Mouse (Mus musculus) heart, adult 2 months (tissue): ENCODE measurements around the gene Bod1l. TPM values are rescaled to one million over a fixed set of nuclear protein-coding genes. Genes with fewer than 3 reads are reported as not detected.

ENCODE experiments used
- DNase-seq, 2 experiments: peaks; one replicate each; pipeline ENCODE4 v3.0.0; 2021
- H3K27ac ChIP-seq: fragments of 200-600 bp; 2 replicates; pipeline ENCODE4 v1.8.1; 2022
- H3K27me3 ChIP-seq: fragments of 200-500 bp; 2 replicates; pipeline ENCODE4 v1.6.1; 2012; ENCODE audit warnings: mild to moderate bottlenecking, low read length, inconsistent platforms, mixed read lengths; ENCODE audit not compliant: control insufficient read depth, insufficient read depth
- H3K36me3 ChIP-seq: fragments of 200-500 bp; 2 replicates; pipeline ENCODE4 v1.6.1; 2012; ENCODE audit warnings: low read length, inconsistent platforms; ENCODE audit not compliant: control insufficient read depth, insufficient read depth
- H3K4me1 ChIP-seq: fragments of 200-500 bp; 2 replicates; pipeline ENCODE4 v1.6.1; 2011; ENCODE audit warnings: low read length; ENCODE audit not compliant: control insufficient read depth, insufficient read depth
- H3K4me3 ChIP-seq: fragments of 200-600 bp; 2 replicates; pipeline ENCODE4 v1.8.1; 2022
- H3K79me2 ChIP-seq: fragments of 200-500 bp; replicated peaks from 2 replicates; pipeline ENCODE4 v1.6.1; 2012; ENCODE audit warnings: mild to moderate bottlenecking, inconsistent platforms, low read length, moderate library complexity, mixed read lengths; ENCODE audit not compliant: control insufficient read depth, insufficient read depth
- H3K9ac ChIP-seq: fragments of 200-500 bp; 2 replicates; pipeline ENCODE4 v1.6.1; 2012; ENCODE audit warnings: low read depth, mild to moderate bottlenecking, control low read depth, inconsistent platforms, low read length, mixed read lengths
- CTCF ChIP-seq: fragments of 200-600 bp; IDR thresholded peaks from 2 replicates; pipeline ENCODE4 v1.8.1; 2022; ENCODE audit warnings: antibody characterized with exemption, mild to moderate bottlenecking, moderate library complexity
- EP300 ChIP-seq: fragments of 200-500 bp; IDR thresholded peaks from 2 replicates; pipeline ENCODE4 v1.6.1; 2011; ENCODE audit warnings: low read depth, low read length, control low read depth; ENCODE audit not compliant: insufficient read depth
- POLR2A ChIP-seq: fragments of 200-500 bp; IDR thresholded peaks from 2 replicates; pipeline ENCODE4 v1.6.1; 2011; ENCODE audit warnings: mild to moderate bottlenecking, low read depth, low read length, control low read depth; ENCODE audit not compliant: insufficient read depth
- WGBS: fragments of 180-500 bp; shearing (Covaris S2); methylation state at CpG from one replicate; pipeline ENCODE4 v1.1.7; 2018; 5-methylcytosine and 5-hydroxymethylcytosine counted together
- intact Hi-C: fragments of 180-260 bp; cut with DNase I; formaldehyde crosslinking; loops from one replicate; pipeline ENCODE4 v1.15.1; 2025
- polyA plus RNA-seq: library from polyadenylated mRNA; depleted of rRNA; stranded (reverse); fragments of >200 nt; gene quantifications from 2 replicates; pipeline ENCODE4 v1.2.3, GENCODE M21; 2012
- total RNA-seq, 2 experiments: library from RNA; stranded (reverse); gene quantifications; 2 replicates each; pipeline ENCODE4 v1.2.3; 2021

Gene Bod1l
- total and polyA plus RNA-seq, 3 experiments = 2.8 to 18.8 (median 17.8) TPM

- Histone ChIP-seq H3K36me3 (no peaks in the 10 kb centered on the region), H3K27ac (no peak overlapping the region), H3K79me2 (no peaks in the 10 kb centered on the region), H3K27me3 (no peaks in the 10 kb centered on the region), H3K4me1 (no peaks in the 10 kb centered on the region), H3K4me3 (no peak overlapping the region), H3K9ac (no peak overlapping the region)
- TF ChIP-seq CTCF (peak; percentile 76), EP300 (no peak)
- DNase-seq = peak in 1 of 2 experiments; percentile 8
- 21% methylated on average over 12 of the region's 12 CpGs for whole genome bisulfite sequencing
- intact Hi-C loops = loop anchor here (10.0 kb wide), 1 partner anchor 1480 kb away; no protein-coding TSS in a partner anchor
Observed at GRCm38 (mm10) chr5:41884563-41884962, 40.4 kb upstream of the Bod1l start.

- Histone ChIP-seq H3K4me1 (no peaks in the 10 kb centered on the region), H3K4me3 (no peak overlapping the region), H3K36me3 (no peaks in the 10 kb centered on the region), H3K27me3 (no peaks in the 10 kb centered on the region), H3K9ac (no peak overlapping the region), H3K79me2 (no peaks in the 10 kb centered on the region), H3K27ac (no peak overlapping the region)
- no peak for DNase-seq
- intact Hi-C loops = no loop called here
- TF ChIP-seq CTCF = no peak
- TF ChIP-seq POLR2A = no peak
- no peak for TF ChIP-seq EP300
- WGBS = 41% methylated on average over 2 of the region's 2 CpGs
Observed at GRCm38 (mm10) chr5:41871164-41871563, 27.0 kb upstream of the Bod1l start.

GRCm38 (mm10) chr5:41855781-41856180, 11.7 kb upstream of the Bod1l start:
- no peaks in the 10 kb centered on the region for H3K36me3 ChIP-seq
- TF ChIP-seq CTCF = no peak
- no peak for TF ChIP-seq POLR2A
- no peak for TF ChIP-seq EP300
- 84% methylated on average over 2 of the region's 2 CpGs for WGBS
- intact Hi-C loops = no loop called here
- H3K27ac ChIP-seq = no peak overlapping the region
- no peak overlapping the region for H3K9ac ChIP-seq
- DNase-seq = no peak
- H3K4me1 ChIP-seq = no peaks in the 10 kb centered on the region
- no peak overlapping the region for H3K4me3 ChIP-seq
- no peaks in the 10 kb centered on the region for H3K27me3 ChIP-seq
- H3K79me2 ChIP-seq = no peaks in the 10 kb centered on the region

- peaks cover 3% of the 10 kb centered on the region; the same call in 1 of the 2 replicates for H3K36me3 ChIP-seq
- peak overlapping the region; percentile 71 for H3K4me3 ChIP-seq
- TF ChIP-seq CTCF (no peak), EP300 (no peak), POLR2A (no peak)
- peak overlapping the region; percentile 82 for H3K27ac ChIP-seq
- peak overlapping the region; percentile 83 for H3K9ac ChIP-seq
- intact Hi-C loops = no loop called here
- WGBS = 49% methylated on average over 2 of the region's 2 CpGs
- H3K4me1 ChIP-seq = no peaks in the 10 kb centered on the region; the same call in 1 of the 2 replicates
- no peaks in the 10 kb centered on the region for H3K79me2 ChIP-seq
- H3K27me3 ChIP-seq = no peaks in the 10 kb centered on the region
- no peak for DNase-seq
Observed at GRCm38 (mm10) chr5:41845558-41845937, 1.4 kb upstream of the Bod1l start.

GRCm38 (mm10) chr5:41844820-41845557, 874 bp upstream of the Bod1l start:
- TF ChIP-seq EP300 = no peak
- TF ChIP-seq CTCF = no peak
- TF ChIP-seq POLR2A = no peak
- intact Hi-C loops = no loop called here
- DNase-seq = peak; percentile 39 to 46
- Histone ChIP-seq H3K27ac (peak overlapping the region; percentile 82), H3K79me2 (no peaks in the 10 kb centered on the region), H3K27me3 (no peaks in the 10 kb centered on the region), H3K4me3 (peak overlapping the region; percentile 71), H3K9ac (peak overlapping the region; percentile 83), H3K4me1 (no peaks in the 10 kb centered on the region; the same call in 1 of the 2 replicates), H3K36me3 (peaks cover 3% of the 10 kb centered on the region; the same call in 1 of the 2 replicates)
- WGBS = 11% methylated on average over 16 of the region's 16 CpGs

- Histone ChIP-seq H3K9ac (peak overlapping the region; percentile 97), H3K27me3 (no peaks in the 10 kb centered on the region), H3K36me3 (peaks cover 3% of the 10 kb centered on the region; the same call in 1 of the 2 replicates), H3K4me3 (peak overlapping the region; percentile 98), H3K4me1 (no peaks in the 10 kb centered on the region; the same call in 1 of the 2 replicates), H3K27ac (peak overlapping the region; percentile 81), H3K79me2 (no peaks in the 10 kb centered on the region)
- intact Hi-C loops = no loop called here
- no peak for DNase-seq
- under 1% methylated on average over 46 of the region's 46 CpGs for WGBS
- TF ChIP-seq EP300 (no peak), POLR2A (no peak), CTCF (no peak)
Observed at GRCm38 (mm10) chr5:41843419-41844146, 532 bp downstream of the Bod1l start.
